Mouse (Mus musculus) central nervous system, embryonic 14 days (tissue): ENCODE measurements around the gene Lsm10. TPM values are rescaled to one million over a fixed set of nuclear protein-coding genes. Genes with fewer than 3 reads are reported as not detected.

Source experiments
- polyA plus RNA-seq: library from polyadenylated mRNA; depleted of rRNA; stranded (reverse); fragments of >200 nt; gene quantifications from 2 replicates; pipeline ENCODE4 v1.2.3, GENCODE M21; 2012; rRNA removed

Lsm10 gene
- polyA plus RNA-seq, result 50.9 and 54.1 TPM in 2 replicates

GRCm38 (mm10) chr4:126096464-126097111 lies at the start of gene Lsm10:
TSS of gene Lsm10 (plus strand) at chr4:126096623.

GRCm38 (mm10) chr4:126046851-126047585 lies 49.4 kb upstream of the Lsm10 start, which contains the start of gene Mrps15:
TSS of gene Mrps15 (plus strand) at chr4:126046925.

DNA sequence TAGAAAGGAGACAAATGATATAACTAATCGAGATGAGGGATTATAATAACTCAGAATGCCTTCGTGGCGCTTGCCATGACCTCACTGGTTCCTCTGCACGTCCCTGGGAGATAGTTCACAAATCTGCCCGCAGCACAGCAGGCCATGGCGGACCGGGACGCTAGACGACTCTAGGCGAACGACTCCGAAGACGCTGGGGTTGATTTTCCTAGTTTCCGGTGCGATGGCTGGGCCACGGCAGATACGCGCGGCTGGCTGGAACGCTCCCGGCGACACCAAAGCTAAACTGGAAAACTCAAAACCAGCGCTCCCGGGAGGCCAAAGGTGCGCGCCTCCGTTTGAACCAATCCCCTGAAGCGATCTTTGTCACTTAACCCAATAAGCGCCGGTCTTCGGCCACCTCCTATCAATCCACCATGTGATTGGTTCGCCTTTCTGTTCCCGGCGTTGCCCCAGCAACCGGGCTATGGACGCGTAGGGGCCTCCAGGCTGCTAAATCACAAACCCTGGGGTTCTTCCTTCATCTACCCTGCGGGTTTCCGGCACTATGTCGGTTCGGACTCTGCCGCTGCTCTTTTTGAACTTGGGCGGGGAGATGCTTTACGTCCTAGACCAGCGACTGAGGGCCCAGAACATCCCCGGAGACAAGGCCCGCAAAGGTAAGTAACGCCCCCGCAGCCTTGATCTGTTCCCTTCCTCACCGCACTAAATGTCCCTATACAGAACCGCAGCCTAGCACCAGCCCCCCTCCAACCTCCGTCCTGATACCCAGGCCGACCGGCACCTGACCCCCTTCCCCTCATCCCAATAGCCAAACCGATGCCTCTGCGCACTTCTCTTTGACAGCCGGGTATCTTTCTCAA lies 38.1 kb upstream of the Lsm10 start, which contains the start of gene Oscp1:
Gene Oscp1, plus strand, starts transcription at position 432 of the 863 bp plus-strand sequence.

GRCm38 (mm10) chr4:126103590-126104068 lies 7.2 kb downstream of the Lsm10 start, which contains the start of gene Stk40:
TSS of gene Stk40 (plus strand) at chr4:126103957.

GRCm38 (mm10) chr4:126147533-126148160 lies 51.2 kb downstream of the Lsm10 start, which contains the start of gene Eva1b:
TSS of gene Eva1b (plus strand) at chr4:126147744.

Other genes with a start within 250 kb of the Lsm10 start
- 0.85 and 0.97 TPM in 2 replicates for gene Csf3r, start 72.1 kb upstream of the Lsm10 start, polyA plus RNA-seq
- 83.5 and 93.4 TPM in 2 replicates for gene Mrps15, start 49.7 kb upstream of the Lsm10 start, polyA plus RNA-seq
- gene Oscp1, start 38.1 kb upstream of the Lsm10 start, polyA plus RNA-seq, result 14.0 and 14.6 TPM in 2 replicates
- gene Stk40, start 7.3 kb downstream of the Lsm10 start, polyA plus RNA-seq, result 24.6 and 24.9 TPM in 2 replicates
- 21.4 and 39.0 TPM in 2 replicates for gene Eva1b, start 51.1 kb downstream of the Lsm10 start, polyA plus RNA-seq
- gene Sh3d21, start 66.9 kb downstream of the Lsm10 start, polyA plus RNA-seq, result 1.2 and 2.7 TPM in 2 replicates
- gene Thrap3, start 106.1 kb downstream of the Lsm10 start, polyA plus RNA-seq, result 142 TPM in 2 replicates
- gene Map7d1, start 159.7 kb downstream of the Lsm10 start, polyA plus RNA-seq, result 206 and 220 TPM in 2 replicates
- gene Trappc3, start 165.7 kb downstream of the Lsm10 start, polyA plus RNA-seq, result 155 TPM in 2 replicates
- gene Col8a2, start 190.2 kb downstream of the Lsm10 start, polyA plus RNA-seq, result 8.1 and 18.1 TPM in 2 replicates
- 73.9 and 74.2 TPM in 2 replicates for gene Adprhl2, start 225.1 kb downstream of the Lsm10 start, polyA plus RNA-seq
- gene Tekt2, start 229.1 kb downstream of the Lsm10 start, polyA plus RNA-seq, result 17.9 and 22.4 TPM in 2 replicates